Mouse (Mus musculus): Measurements from ENCODE around the gene Mrps6.

Gene Mrps6

DNA sequence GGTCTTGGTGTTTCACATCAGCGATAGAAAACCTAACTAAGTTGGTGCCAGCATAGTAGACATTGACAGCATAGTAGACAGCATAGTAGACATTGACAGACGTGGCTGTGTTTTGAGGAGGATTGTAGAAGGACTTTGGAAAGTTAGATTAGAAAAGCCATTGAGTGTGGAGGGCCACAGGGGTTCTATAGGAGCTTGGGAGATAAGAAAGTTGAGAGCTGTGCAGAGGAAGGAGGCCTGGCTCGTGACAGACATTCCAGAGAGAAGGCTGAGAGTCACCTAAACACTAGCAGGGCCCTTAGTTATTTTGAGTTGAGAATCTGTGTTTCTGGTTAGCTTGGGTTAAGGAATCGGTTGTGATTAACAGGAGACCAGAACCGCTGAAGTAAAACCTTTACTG is 69.6 kb downstream of the Mrps6 start:
- no peak for DNase-seq

- no peak for DNase-seq
These were observed 71.8 kb downstream of the Mrps6 start for GRCm38 (mm10) chr16:92129843-92130242.

DNA sequence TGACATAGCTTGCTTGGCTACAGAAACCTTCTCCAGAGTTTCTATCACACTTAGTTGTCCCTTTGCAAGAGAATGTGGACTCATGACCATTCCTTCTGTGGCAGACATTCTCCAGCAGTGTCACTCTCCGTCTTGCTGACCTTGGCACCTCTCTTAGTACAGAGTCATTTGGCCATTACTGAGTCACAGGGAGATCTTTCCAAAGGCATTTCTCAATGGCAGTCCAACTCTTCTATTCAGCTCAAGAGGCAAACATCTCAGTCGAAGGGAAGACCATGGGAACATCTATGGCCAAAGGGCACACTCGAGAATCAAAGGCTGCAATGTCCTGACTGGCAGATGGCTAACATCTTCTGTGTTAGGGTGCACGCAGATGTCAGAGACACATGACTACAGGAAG is 74.4 kb downstream of the Mrps6 start:
- DNase-seq: no peak

DNA sequence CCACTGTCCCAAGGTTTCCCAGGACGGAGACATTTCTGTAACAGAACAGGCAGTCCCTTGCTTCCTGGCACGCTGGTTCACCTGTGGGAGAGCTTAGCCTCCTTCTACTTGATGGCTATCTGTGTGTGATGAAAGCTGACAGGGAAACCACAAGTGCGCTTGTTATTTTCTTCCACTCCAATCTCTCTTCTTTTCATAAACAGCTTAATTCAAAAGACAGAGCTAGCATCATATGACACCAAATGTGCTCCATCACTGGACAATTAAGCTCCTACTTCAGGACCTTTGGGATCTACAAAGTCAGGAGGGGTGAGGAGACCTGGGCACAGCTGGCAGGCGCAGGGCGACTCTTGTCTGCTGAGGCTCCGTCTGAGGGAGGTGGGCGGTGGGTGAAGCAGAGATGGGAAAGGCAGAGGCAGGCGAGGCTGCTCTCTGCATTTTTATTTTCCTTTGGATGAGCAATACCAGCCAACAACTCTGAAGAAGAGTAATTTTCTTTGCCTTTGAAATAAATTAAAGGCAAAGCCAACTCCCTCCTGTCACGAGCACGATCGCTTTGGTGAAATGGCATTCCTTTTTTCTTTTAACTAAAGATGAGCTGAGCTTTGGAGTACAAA is 76.2 kb downstream of the Mrps6 start:
- no peak for DNase-seq

GRCm38 (mm10) chr16:92136275-92136674 is 78.2 kb downstream of the Mrps6 start:
- DNase-seq: no peak

- DNase-seq: no peak
These were observed 81.6 kb downstream of the Mrps6 start for GRCm38 (mm10) chr16:92139386-92140261.

GRCm38 (mm10) chr16:92140328-92140727 is 82.3 kb downstream of the Mrps6 start:
- DNase-seq: no peak

DNA sequence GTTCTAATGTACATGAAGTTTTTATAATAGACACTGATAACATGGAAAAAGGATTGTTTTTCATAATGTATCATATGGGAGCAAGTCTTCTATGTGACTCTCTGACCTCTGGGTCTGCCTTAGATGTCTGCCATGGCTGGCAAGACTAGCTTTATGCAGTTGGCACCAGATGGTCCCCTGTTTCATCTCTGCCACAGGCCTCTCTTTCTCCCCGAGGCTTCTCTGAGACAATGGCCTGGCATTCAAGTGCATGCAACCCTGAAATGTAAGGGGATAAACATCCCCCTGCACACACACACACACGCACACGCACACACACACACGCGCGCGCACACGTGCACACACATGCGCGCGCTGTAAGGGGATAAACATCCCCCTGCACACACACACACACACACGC is 83.0 kb downstream of the Mrps6 start:
- DNase-seq: no peak

GRCm38 (mm10) chr16:92142426-92143012 is 84.4 kb downstream of the Mrps6 start:
- no peak for DNase-seq

- peak; percentile 16 for DNase-seq
These were observed 89.7 kb downstream of the Mrps6 start for GRCm38 (mm10) chr16:92147631-92148366.

GRCm38 (mm10) chr16:92148367-92148728 is 90.3 kb downstream of the Mrps6 start:
- DNase-seq: no peak

- DNase-seq: no peak
These were observed 92.9 kb downstream of the Mrps6 start for GRCm38 (mm10) chr16:92150975-92151374.

- DNase-seq: peak; percentile 70
These were observed 100.0 kb downstream of the Mrps6 start for GRCm38 (mm10) chr16:92158021-92158455.

- DNase-seq: peak; percentile 83
These were observed 100.5 kb downstream of the Mrps6 start for GRCm38 (mm10) chr16:92158461-92159091.

- no peak for DNase-seq
These were observed 101.0 kb downstream of the Mrps6 start for GRCm38 (mm10) chr16:92159114-92159513.
